Mouse (Mus musculus): ENCODE data around the gene Olfr466.

Olfr466 gene

DNA sequence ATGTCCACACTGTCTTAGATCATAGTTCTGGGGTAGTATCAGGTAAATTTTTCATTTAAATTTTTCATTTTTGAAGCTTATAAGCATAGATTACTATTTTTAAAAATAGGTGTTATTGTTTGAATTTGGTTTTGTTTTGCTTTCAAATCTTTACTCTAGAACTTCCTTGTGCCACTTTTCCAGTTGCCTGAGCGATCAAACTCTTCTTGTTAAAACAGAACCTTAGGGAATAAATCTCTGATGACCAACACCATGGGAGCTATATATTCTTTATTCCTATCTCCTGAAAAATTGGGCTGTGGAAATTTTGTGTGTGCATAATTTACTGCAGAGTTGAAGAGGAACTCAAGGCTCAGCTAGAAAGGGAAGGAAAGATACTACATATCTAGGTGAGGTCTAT is at the start of gene Olfr466:
Olfr466 (plus strand) TSS at position 301 of the 400 bp plus-strand sequence.
- no peak for DNase-seq

- DNase-seq, result no peak
Observed at GRCm38 (mm10) chr13:65100678-65101077, 49.4 kb upstream of the Olfr466 start.

- DNase-seq, result no peak
Observed at GRCm38 (mm10) chr13:65101232-65101631, 48.8 kb upstream of the Olfr466 start.

DNA sequence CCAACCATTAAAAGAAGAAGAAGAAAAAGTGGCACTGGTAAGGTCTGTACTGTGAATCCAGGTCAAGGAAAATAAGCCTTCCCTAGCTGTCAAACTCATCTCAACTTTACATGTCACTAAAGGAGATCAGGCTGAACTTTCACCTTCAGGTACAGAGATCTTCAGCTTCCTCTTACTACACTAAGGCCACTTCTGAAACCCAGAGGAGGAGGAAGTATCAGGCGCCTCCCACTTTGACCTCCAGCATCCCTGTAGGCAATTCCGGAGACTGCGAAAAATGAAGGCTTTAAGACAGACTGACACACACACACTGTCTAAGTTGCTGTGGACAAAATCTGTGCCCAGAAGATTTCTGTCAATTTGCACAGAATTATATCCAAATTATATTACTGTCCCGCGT is 38.1 kb upstream of the Olfr466 start:
- DNase-seq, result peak; percentile 27

- DNase-seq, result peak; percentile 89
Observed at GRCm38 (mm10) chr13:65112459-65113110, 37.5 kb upstream of the Olfr466 start, which contains the start of gene Mfsd14b. TSS of gene Mfsd14b (minus strand) at chr13:65112975.

GRCm38 (mm10) chr13:65113239-65113638 is 36.8 kb upstream of the Olfr466 start:
- DNase-seq, result no peak

GRCm38 (mm10) chr13:65120984-65121383 is 29.1 kb upstream of the Olfr466 start:
- DNase-seq, result no peak

GRCm38 (mm10) chr13:65122111-65122510 is 27.9 kb upstream of the Olfr466 start:
- no peak for DNase-seq

DNA sequence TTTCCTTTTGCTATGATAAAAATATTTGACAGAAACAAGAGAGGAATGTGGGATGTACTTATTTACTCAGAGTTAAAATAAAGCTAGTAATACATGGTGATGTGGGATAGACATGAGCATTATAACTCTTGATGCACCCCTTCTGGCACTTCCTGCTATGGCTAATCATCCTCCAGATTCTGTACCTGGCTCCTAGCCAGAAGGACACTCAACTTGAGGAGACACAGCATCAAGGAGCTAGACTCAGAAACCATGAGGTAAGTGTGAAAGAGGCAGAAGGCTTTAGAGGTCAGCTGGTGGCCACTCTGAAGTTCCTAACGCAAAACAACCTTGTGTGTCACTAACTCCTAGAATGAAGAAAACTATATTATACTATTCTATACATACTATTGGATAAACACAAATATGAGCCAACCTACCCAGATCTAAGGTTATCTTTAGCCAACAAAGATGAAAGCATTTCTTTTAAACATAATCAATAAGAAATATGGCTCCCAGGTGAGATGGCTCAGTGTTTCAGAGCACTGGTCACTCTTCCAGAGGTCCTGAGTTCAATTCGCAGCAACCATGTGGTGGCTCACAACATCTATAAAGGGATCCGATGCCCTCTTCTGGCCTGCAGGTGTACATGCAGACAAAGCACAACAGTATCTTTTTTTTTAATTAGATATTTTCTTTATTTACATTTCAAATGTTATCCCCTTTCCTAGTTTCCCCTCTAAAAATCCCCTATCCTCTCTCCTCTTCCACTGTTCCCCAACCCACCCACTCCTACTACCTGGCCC is 22.8 kb upstream of the Olfr466 start:
- no peak for DNase-seq

DNA sequence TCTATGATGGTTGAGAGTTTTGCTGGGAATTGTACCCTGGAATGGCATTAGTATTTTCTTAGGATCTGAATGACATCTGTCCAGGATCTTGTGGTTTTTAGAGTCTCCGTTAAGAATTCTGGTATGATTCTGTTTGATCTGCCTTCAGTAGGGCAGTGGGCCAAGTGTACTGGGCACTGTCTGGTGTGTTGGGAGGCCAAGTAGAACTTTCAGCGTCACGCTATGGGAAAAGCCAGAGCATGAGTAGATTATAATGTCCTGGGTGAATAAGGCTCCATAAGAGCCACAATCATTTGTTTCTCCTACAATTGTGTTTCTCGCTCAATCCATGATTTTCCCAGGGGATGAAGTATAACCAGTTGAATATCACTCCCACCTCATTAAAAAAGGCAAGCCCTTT is 12.3 kb upstream of the Olfr466 start, which contains the start of gene Olfr465-ps1:
Olfr465-ps1 (plus strand) TSS at position 301 of the 400 bp plus-strand sequence.
- DNase-seq, result no peak

- DNase-seq, result no peak
Observed at GRCm38 (mm10) chr13:65174102-65174501, 24.1 kb downstream of the Olfr466 start.

DNA sequence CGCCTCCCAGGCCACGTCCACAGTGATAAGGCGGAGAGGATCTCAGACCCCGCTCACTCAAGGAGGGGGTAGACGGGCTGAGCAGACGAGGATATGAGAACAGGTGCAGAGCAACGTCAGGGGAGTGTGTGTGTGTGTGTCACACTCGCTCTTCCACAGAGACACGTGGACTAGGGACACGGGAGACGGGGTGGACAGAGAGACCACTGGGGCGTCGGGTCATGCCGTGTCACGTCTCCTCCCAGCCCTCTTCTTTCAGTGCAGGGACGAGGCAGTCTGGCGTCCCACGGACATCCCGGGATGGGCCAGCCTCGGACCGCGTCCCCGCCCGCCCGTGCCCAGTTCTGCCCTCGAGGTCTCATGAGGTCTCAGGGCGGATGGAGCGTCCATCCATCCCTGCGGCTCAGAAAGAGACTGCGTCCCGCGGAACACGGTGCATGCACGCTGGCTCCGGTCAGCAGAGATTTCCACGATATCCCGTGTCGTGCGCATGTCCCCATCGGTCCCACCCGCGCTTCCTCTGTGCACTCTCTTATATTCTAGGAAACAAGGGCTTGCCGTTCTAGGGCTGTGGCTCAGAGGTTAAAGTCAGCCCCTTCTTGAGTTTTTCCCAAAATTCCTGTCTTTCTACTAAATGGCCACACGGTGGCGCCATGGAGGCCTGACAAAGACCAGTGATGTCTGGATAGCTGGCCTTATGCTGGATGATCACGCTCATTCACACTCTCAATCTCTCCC is 25.9 kb downstream of the Olfr466 start:
- peak; percentile 12 for DNase-seq

- no peak for DNase-seq
Observed at GRCm38 (mm10) chr13:65176472-65177091, 26.5 kb downstream of the Olfr466 start.

DNA sequence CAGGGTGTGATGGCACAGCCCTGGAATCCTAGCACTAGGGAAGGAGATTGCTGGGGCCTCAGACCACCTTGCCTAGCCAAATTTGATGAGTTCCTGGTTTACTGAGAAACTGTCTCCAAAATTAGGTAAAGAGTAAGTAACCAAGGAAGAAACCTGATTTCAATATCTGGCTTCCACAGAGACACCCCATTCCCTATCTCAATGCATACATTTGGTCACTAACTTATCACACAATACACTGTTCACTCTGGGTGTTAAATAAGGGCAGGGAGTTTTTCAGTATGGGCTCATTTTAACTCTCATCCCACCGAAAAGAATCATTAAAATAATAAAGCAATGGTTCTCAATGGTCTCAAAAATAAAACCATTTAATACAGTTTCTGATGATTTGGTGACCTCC is 50.6 kb downstream of the Olfr466 start:
- no peak for DNase-seq
